Mouse (Mus musculus) heart, adult 2 months (tissue): ENCODE measurements at regions not wholly inside any gene's neighbourhood (a gene's known extent, or its start where the extent isn't known, plus 50 kb on each side); places are given as distances from the start of the nearest gene placed in this dataset.
A peak's percentile ranks its signal among the peaks of the same experiment; 100 is the strongest.

Experiments
- DNase-seq, 2 experiments: peaks; one replicate each; pipeline ENCODE4 v3.0.0; 2021
- H3K27ac ChIP-seq: fragments of 200-600 bp; 2 replicates; pipeline ENCODE4 v1.8.1; 2022
- H3K27me3 ChIP-seq: fragments of 200-500 bp; 2 replicates; pipeline ENCODE4 v1.6.1; 2012; ENCODE audit warnings: mild to moderate bottlenecking, low read length, inconsistent platforms, mixed read lengths; ENCODE audit not compliant: control insufficient read depth, insufficient read depth
- H3K36me3 ChIP-seq: fragments of 200-500 bp; 2 replicates; pipeline ENCODE4 v1.6.1; 2012; ENCODE audit warnings: low read length, inconsistent platforms; ENCODE audit not compliant: control insufficient read depth, insufficient read depth
- H3K4me1 ChIP-seq: fragments of 200-500 bp; 2 replicates; pipeline ENCODE4 v1.6.1; 2011; ENCODE audit warnings: low read length; ENCODE audit not compliant: control insufficient read depth, insufficient read depth
- H3K4me3 ChIP-seq: fragments of 200-600 bp; 2 replicates; pipeline ENCODE4 v1.8.1; 2022
- H3K79me2 ChIP-seq: fragments of 200-500 bp; replicated peaks from 2 replicates; pipeline ENCODE4 v1.6.1; 2012; ENCODE audit warnings: mild to moderate bottlenecking, inconsistent platforms, low read length, moderate library complexity, mixed read lengths; ENCODE audit not compliant: control insufficient read depth, insufficient read depth
- H3K9ac ChIP-seq: fragments of 200-500 bp; 2 replicates; pipeline ENCODE4 v1.6.1; 2012; ENCODE audit warnings: low read depth, mild to moderate bottlenecking, control low read depth, inconsistent platforms, low read length, mixed read lengths
- CTCF ChIP-seq: fragments of 200-600 bp; IDR thresholded peaks from 2 replicates; pipeline ENCODE4 v1.8.1; 2022; ENCODE audit warnings: antibody characterized with exemption, mild to moderate bottlenecking, moderate library complexity
- EP300 ChIP-seq: fragments of 200-500 bp; IDR thresholded peaks from 2 replicates; pipeline ENCODE4 v1.6.1; 2011; ENCODE audit warnings: low read depth, low read length, control low read depth; ENCODE audit not compliant: insufficient read depth
- POLR2A ChIP-seq: fragments of 200-500 bp; IDR thresholded peaks from 2 replicates; pipeline ENCODE4 v1.6.1; 2011; ENCODE audit warnings: mild to moderate bottlenecking, low read depth, low read length, control low read depth; ENCODE audit not compliant: insufficient read depth
- WGBS: fragments of 180-500 bp; shearing (Covaris S2); methylation state at CpG from one replicate; pipeline ENCODE4 v1.1.7; 2018; 5-methylcytosine and 5-hydroxymethylcytosine counted together
- intact Hi-C: fragments of 180-260 bp; cut with DNase I; formaldehyde crosslinking; loops from one replicate; pipeline ENCODE4 v1.15.1; 2025

DNA sequence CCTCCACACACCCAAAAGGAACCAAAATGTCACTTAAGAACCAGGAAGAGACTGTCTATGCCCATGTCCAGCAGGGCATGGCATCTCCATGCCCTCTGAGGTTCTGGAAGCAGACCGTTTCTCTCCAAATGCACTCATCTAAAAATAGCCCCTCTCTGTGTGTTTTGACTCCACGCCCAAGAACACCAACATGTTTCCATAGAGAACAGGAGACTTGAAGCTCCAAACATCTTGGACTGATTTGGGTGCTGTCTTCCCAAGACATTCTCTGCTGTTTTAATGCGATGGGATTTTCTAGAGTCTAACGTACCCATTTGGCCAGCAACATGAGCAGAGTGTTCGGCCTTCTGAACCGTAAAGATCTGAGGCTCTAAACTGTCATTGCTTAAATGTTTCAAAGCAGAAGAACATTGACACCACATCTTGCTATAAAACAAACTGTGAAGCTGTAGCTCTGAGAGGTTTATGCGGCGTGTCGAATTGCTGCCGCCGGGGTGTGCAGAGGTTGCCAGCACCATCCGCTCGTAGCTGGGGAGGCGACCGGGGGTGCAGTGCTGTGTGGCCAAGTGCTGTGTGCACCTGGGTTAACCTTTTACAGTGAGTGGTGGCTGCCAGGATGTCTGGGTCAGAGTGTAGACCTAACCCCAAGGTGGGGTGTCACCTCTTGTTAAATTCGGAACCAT, 78.8 kb upstream of the Actrt2 start:
- TF ChIP-seq EP300: no peak
- no peak for TF ChIP-seq CTCF
- no peak for TF ChIP-seq POLR2A
- Histone ChIP-seq H3K79me2 (no peaks in the 10 kb centered on the region), H3K27me3 (no peaks in the 10 kb centered on the region), H3K4me3 (no peak overlapping the region), H3K27ac (peak overlapping the region; percentile 36), H3K4me1 (peaks cover 4% of the 10 kb centered on the region; the same call in 1 of the 2 replicates), H3K9ac (no peak overlapping the region), H3K36me3 (no peaks in the 10 kb centered on the region)
- WGBS: 73% methylated on average over 16 of the region's 16 CpGs
- DNase-seq: no peak
- intact Hi-C loops: no loop called here

DNA sequence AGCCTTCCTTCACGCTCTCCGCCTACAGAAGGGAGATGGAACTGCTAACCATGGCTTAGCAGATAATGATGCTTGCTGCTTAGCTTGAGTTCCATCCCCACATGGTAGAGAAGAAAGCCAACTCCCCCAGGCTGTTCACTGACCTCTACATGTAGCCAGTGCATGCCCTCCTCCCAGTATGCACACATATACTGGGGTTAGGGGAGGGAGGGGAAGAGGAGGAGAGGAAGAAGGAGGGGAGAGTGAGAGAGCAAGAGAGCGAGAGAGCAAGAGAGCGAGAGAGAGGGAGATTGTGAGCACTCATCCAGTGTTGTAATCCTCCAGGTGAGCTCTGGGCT, 79.3 kb upstream of the Actrt2 start:
- intact Hi-C loops: no loop called here

DNA sequence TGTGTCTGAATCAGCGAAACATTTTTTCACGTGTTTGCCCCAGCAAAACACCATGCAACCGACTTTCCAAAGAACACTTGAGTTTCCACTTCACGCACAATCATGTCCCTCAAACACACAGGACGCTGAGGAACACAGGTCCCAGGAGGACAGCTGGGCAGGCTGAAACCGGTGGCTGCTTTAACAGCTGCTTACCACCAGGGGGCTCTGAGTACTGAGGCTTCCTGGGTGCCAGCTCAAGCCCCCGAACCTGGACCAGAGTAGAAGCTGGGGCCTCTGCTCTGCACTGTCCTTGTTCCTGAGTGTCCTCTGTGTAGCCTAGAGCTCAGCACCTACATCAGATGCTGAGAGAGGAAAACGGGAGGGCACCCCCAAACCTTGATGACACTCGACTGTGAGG, 81.5 kb upstream of the Actrt2 start:
- Histone ChIP-seq H3K27me3 (no peaks in the 10 kb centered on the region), H3K79me2 (no peaks in the 10 kb centered on the region), H3K4me1 (peaks cover 4% of the 10 kb centered on the region; the same call in 1 of the 2 replicates), H3K9ac (no peak overlapping the region), H3K4me3 (no peak overlapping the region), H3K27ac (no peak overlapping the region), H3K36me3 (no peaks in the 10 kb centered on the region)
- no peak for TF ChIP-seq EP300
- peak; percentile 73 for TF ChIP-seq CTCF
- 31% methylated on average over 9 of the region's 9 CpGs for WGBS
- intact Hi-C loops: loop anchor here (2.0 kb wide), 1 partner anchor 76 kb away; no protein-coding TSS in a partner anchor
- DNase-seq: peak in 1 of 2 experiments; percentile 24

More for the DNA sequence above, 79.3 kb upstream of the Actrt2 start:
- H3K36me3 ChIP-seq: no peaks in the 10 kb centered on the region
- no peaks in the 10 kb centered on the region for H3K27me3 ChIP-seq
- whole genome bisulfite sequencing: 78% methylated on average over 4 of the region's 4 CpGs
- no peak overlapping the region for H3K27ac ChIP-seq
- no peaks in the 10 kb centered on the region for H3K79me2 ChIP-seq
- TF ChIP-seq CTCF: no peak
- no peak for TF ChIP-seq EP300
- TF ChIP-seq POLR2A: no peak
- no peak for DNase-seq
- H3K4me3 ChIP-seq: no peak overlapping the region
- peaks cover 4% of the 10 kb centered on the region; the same call in 1 of the 2 replicates for H3K4me1 ChIP-seq
- no peak overlapping the region for H3K9ac ChIP-seq

DNA sequence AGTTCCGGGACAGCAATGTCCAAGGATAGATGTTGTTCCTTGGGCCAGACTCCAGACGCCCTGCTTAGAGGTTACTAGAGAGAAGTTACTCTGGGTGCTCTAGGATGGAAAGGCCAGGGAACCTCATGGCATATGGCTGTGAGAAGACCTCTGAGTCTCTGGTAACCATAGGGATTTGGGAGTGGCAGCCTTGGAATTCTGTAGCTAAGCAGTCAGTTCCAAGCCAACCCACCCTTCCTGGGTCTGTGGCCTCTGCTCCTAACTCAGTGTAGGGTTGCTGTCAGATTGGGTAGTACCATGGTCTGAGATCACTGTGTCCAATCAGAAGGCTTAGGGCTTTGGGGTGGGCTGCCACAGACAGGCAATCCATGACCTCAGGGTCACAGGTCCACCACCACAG, 82.3 kb upstream of the Actrt2 start:
- Histone ChIP-seq H3K9ac (no peak overlapping the region), H3K36me3 (no peaks in the 10 kb centered on the region), H3K27ac (no peak overlapping the region), H3K4me1 (peaks cover 4% of the 10 kb centered on the region; the same call in 1 of the 2 replicates), H3K27me3 (no peaks in the 10 kb centered on the region), H3K79me2 (no peaks in the 10 kb centered on the region), H3K4me3 (no peak overlapping the region)
- intact Hi-C loops: loop anchor here (2.0 to 5.0 kb wide), 2 partner anchors 75 to 88 kb away; no protein-coding TSS in a partner anchor
- DNase-seq: no peak
- TF ChIP-seq CTCF (no peak), EP300 (no peak), POLR2A (no peak)
- WGBS: 75% methylated on average over 2 of the region's 2 CpGs

DNA sequence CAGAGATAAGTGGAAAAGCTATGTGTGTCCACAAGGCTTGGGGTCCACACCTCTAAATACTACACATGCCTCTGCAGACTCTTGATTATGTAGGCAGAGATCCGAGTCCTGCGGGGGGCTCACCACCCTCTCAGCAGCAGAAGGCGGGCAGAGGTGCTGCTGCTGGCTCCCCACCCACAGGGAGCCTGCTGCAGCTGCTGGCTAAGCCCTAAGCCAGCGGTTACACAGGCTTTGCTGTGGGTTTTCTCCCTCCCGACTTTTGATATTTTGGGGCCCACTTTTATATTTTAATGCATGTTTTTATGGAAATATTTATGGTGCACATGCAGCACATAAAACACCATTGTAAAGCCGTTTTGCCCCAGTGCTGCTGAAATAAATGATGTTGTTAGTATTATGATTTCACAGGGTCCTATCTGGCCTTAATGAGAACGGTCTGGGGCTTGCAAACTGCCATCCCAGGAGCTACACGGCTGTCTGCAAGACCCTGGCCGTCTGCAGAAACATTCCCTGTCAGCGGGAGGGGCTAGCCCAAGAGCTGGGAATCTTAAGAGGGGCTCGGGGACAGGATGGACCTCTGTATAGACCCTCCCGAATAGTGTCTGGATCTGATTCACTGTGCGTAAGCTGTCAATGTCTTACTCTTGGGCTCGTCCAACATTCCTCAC, 82.9 kb upstream of the Actrt2 start:
- TF ChIP-seq POLR2A (no peak), CTCF (no peak), EP300 (no peak)
- H3K36me3 ChIP-seq: no peaks in the 10 kb centered on the region
- no peak for DNase-seq

DNA sequence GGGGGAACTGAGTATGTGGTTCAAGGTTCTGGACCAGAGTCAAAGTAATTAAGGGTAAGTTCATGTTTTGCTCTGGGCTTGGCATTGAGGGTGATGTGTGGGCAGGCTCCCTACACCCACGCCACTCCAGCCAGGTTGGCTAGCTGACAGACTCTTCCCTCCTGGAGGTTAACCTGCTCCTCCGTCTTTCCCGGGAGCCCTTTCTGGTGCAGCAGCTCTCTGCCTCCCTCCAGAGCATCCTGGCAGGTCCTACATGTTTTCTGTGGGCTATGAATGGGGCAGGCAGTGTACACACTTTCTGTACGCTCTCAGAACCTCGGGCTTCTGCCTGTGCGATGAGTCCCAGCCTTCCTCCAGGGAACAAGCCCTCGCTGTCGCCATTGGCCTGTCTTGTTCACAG, 82.8 kb upstream of the Ttc34 start:
- intact Hi-C loops: loop anchor here (5.0 kb wide), 1 partner anchor 92 kb away; no protein-coding TSS in a partner anchor
- WGBS: 53% methylated on average over 8 of the region's 8 CpGs
- H3K27me3 ChIP-seq: no peaks in the 10 kb centered on the region

More for the DNA sequence above, 82.9 kb upstream of the Actrt2 start:
- WGBS: 72% methylated on average over 14 of the region's 14 CpGs
- Histone ChIP-seq H3K9ac (no peak overlapping the region), H3K4me3 (no peak overlapping the region), H3K27ac (no peak overlapping the region), H3K79me2 (no peaks in the 10 kb centered on the region), H3K4me1 (peaks cover 4% of the 10 kb centered on the region; the same call in 1 of the 2 replicates), H3K27me3 (no peaks in the 10 kb centered on the region)
- intact Hi-C loops: loop anchor here (5.0 kb wide), 1 partner anchor 88 kb away; no protein-coding TSS in a partner anchor

More for the DNA sequence above, 82.8 kb upstream of the Ttc34 start:
- no peak overlapping the region for H3K27ac ChIP-seq
- H3K4me3 ChIP-seq: no peak overlapping the region
- peak; percentile 14 to 23 for DNase-seq
- H3K36me3 ChIP-seq: no peaks in the 10 kb centered on the region
- H3K79me2 ChIP-seq: no peaks in the 10 kb centered on the region
- TF ChIP-seq EP300: no peak
- TF ChIP-seq CTCF: peak; percentile 65
- no peak overlapping the region for H3K9ac ChIP-seq
- no peaks in the 10 kb centered on the region for H3K4me1 ChIP-seq
